Mouse (Mus musculus) Patski (cell line): ENCODE data around the gene Cenph. TPM values are rescaled to one million over a fixed set of nuclear protein-coding genes. Genes with fewer than 3 reads are reported as not detected.
"Not testable (repeated sequence)": the region's sequence is repeated elsewhere in the genome, so short reads cannot be mapped to it uniquely, and the experiment has no call there.

Experiments used
- ATAC-seq: fragments of 100-300 bp; one replicate; pipeline ENCODE4 v1.8.0; 2021
- CTCF ChIA-PET: fragments of 350-600 bp; sonication (Branson Sonifier 250); formaldehyde crosslinking; loops from one replicate; lab custom pipeline; 2022; ENCODE audit warnings: inconsistent platforms; lab: Charles Lee
- POLR2A ChIA-PET: fragments of 350-600 bp; sonication (Branson Sonifier 250); formaldehyde crosslinking; loops from one replicate; lab custom pipeline; 2022; ENCODE audit warnings: antibody characterized with exemption, inconsistent platforms; lab: Charles Lee
- DNase-seq: peaks from one replicate; pipeline ENCODE4 v3.0.0-alpha.2; 2011; ENCODE audit warnings: low read depth, low spot score
- H3K27me3 ChIP-seq: fragments of 371-371 bp; one replicate; pipeline ENCODE4 v1.5.1; 2021
- CTCF ChIP-seq: fragments of 100-300 bp; IDR thresholded peaks from one replicate; pipeline ENCODE4 v1.5.1; 2021
- in situ Hi-C: fragments of 300-500 bp; cut with MboI; formaldehyde crosslinking; loops from 3 replicates; pipeline ENCODE4 v1.11.1; 2018; ENCODE audit warnings: low pct_unique_long_range_greater_than_20kb, mixed read lengths
- polyA plus RNA-seq: library from polyadenylated mRNA; unstranded; gene quantifications from one replicate; pipeline ENCODE4 v1.2.3, GENCODE M21; 2021

Cenph gene
- polyA plus RNA-seq, 1 experiment from 2014 or later = 14.3 TPM

DNA sequence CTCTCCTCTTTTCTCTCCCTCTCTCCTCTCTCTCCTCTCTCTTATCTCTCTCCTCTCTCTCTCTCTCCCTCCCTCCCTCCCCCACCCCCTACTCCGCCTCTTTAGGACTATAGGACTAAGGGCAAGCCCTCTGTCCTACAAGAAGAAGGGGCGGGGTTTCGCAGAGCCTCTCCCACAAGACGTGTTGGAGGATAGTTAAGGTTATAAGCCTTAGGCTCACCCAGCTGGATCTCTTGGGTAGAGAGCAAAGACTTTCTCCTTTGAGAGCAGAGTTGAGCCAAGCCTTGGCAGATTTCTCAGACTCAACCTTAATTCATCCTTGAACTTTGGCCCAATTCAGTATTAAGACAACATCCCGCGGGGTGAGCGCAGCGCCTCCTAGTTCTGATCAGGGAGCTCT is 27.1 kb downstream of the Cenph start:
- TF ChIP-seq CTCF = no peak
- no peak for DNase-seq
- in situ Hi-C loops = no loop called here
- CTCF ChIA-PET = no interaction called here
- ATAC-seq = no peak
- H3K27me3 ChIP-seq = no peaks in the 10 kb centered on the region
- POLR2A ChIA-PET = no interaction called here

DNA sequence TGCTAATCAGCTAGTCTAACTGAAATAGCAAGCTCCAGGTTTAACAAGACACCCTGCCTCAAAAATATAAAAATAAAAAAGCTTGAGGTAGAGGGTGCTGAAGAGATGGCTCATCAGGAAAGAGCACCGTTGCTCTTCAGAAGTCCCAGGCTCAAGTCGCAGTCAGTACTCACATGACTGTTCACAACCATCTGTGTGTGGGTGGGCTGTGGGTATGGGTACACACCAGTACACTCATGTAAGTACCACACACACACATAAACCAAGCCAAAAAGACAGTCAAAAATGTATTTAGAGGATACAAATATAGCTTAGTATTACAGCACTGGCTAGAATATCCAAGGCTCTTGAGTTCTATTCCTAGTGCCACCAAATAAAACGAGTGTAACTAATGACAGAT is 29.6 kb downstream of the Cenph start:
- no peak for TF ChIP-seq CTCF
- no peaks in the 10 kb centered on the region for H3K27me3 ChIP-seq
- POLR2A ChIA-PET = no interaction called here
- CTCF ChIA-PET = interaction anchor here (0.6 to 1.8 kb wide), 2 partner anchors 16 to 85 kb away, joined by 3 to 4 read pairs; no protein-coding TSS in a partner anchor
- in situ Hi-C loops = no loop called here
- no peak for DNase-seq
- no peak for ATAC-seq

- ChIA-PET CTCF (interaction anchor here (1.0 to 1.6 kb wide), 3 partner anchors 9 to 24 kb away, joined by 3 to 7 read pairs (median 3); no protein-coding TSS in a partner anchor), POLR2A (interaction anchor here (0.7 to 1.1 kb wide), 4 partner anchors 11 to 42 kb away, joined by 3 to 5 read pairs (median 4); partner anchors contain the start of genes Ccnb1 and Cenph)
- in situ Hi-C loops = no loop called here
- DNase-seq = peak; percentile 74
- peak; percentile 98 for ATAC-seq
- H3K27me3 ChIP-seq = no peaks in the 10 kb centered on the region
- no peak for TF ChIP-seq CTCF
Measured at GRCm38 (mm10) chr13:100744036-100744744, 31.5 kb downstream of the Cenph start, which contains the start of gene Mrps36. Gene Mrps36 (minus strand): TSS chr13:100744659.

DNA sequence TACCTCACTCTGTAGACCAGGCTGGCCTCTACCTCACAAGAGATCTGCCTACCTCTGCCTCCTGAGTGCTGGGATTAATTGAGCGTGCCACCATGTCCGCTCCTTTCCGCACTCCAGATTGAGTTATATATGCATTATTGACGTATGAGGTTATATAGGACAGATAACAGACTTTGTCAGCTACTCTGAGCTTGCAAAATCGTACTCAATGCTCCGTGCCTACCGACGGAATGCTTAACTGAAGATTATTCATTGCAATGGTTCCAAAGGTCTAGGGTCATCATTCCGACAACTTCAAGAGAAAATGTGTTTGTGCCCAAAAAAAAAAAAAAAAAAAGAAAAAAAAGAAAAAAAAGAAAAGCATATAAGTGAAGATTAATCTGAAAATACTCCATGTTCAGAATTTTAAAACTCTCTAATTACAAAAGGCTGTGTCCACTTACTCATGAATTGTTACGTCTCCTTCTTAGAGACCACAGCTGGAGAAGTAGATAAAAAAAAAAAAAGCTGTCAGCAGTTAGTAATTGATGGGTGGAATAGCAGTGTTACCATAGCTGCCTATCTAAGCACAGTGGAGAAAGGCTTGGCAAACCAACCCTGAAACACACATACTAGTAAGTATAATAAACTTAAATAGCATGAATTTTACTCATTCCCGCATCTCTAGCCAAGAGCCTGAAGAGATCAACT is 32.2 kb downstream of the Cenph start:
- TF ChIP-seq CTCF = no peak
- in situ Hi-C loops = no loop called here
- DNase-seq = peak; percentile 65

DNA sequence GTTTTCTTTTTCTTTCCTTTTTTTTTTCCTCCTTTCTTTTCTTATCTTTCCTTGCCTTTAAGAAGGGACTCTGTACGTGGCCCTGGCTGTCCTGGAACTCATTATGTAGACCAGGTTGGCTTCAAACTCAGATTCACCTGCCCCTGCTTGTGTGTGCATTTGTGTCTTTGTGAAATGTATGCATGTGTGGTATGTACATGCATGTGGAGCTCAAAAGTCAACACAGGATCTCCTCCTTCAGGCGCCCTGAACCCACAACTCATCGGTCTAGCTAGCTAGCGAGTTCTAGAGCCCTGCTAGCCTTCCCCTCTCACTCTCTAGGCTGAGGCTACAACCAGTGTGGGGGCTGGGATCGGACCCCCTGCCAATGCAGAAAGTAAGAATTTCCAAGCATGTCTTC is 32.9 kb downstream of the Cenph start:
- no peak for TF ChIP-seq CTCF
- ATAC-seq (no peak), DNase-seq (no peak)

More for the DNA sequence above, 32.2 kb downstream of the Cenph start:
- H3K27me3 ChIP-seq = no peaks in the 10 kb centered on the region
- ATAC-seq = peak; percentile 13
- ChIA-PET CTCF (interaction anchor here (1.3 to 1.6 kb wide), 2 partner anchors 8 to 21 kb away, joined by 3 to 7 read pairs; no protein-coding TSS in a partner anchor), POLR2A (interaction anchor here (0.7 to 1.1 kb wide), 4 partner anchors 12 to 42 kb away, joined by 3 to 5 read pairs (median 4); partner anchors contain the start of genes Ccnb1 and Cenph)

DNA sequence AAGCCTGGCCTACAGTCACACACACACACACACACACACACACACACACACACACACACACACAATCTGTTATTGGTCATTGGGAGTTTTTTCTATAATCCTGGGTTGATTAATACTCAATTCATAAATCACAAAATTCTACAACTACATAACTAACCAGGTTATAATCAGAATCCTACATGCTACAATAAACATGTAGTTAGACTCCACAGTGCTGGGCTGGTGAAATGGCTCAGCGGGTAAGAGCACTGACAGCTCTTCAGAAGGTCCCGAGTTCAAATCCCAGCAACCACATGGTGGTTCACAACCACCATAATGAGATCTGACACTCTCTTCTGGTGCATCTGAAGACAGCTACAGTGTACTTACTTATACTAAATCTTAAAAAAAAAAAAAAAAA is 42.9 kb downstream of the Cenph start:
- in situ Hi-C loops = no loop called here

More for the DNA sequence above, 32.9 kb downstream of the Cenph start:
- ChIA-PET CTCF (no interaction called here), POLR2A (interaction anchor here (1.1 kb wide), 1 partner anchor 33 kb away, joined by 3 read pairs; the partner anchor contains the start of gene Cenph)
- in situ Hi-C loops = no loop called here
- no peaks in the 10 kb centered on the region for H3K27me3 ChIP-seq

DNA sequence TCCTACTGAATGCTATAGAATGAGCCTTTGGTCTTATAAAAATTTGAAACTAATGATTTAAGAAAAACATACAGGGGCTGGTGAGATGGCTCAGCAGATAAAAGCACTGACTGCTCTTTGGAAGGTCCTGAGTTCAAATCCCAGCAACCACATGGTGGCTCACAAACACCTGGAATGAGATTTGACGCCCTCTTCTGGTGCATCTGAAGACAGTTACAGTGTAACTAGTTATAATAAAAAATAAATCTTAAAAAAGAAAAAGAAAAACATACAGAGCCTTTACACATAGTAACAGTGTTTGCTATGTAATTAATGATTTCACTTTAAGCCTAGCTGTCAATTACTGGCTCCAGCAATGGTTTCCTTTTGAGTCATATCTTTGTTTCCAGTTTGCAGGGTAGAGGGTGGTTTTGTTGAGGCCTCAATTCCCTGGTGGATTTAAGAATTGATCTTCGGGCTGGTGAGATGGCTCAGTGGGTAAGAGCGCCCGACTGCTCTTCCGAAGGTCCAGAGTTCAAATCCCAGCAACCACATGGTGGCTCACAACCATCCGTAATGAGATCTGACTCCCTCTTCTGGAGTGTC is 44.1 kb downstream of the Cenph start:
- POLR2A ChIA-PET = interaction anchor here (1.1 kb wide), 1 partner anchor 41 kb away, joined by 3 read pairs; no protein-coding TSS in a partner anchor

More for the DNA sequence above, 42.9 kb downstream of the Cenph start:
- no peaks in the 10 kb centered on the region for H3K27me3 ChIP-seq
- ChIA-PET POLR2A (interaction anchor here (0.6 kb wide), 1 partner anchor 8 kb away, joined by 3 read pairs; no protein-coding TSS in a partner anchor), CTCF (no interaction called here)
- TF ChIP-seq CTCF = no peak
- no peak for DNase-seq
- ATAC-seq = no peak

GRCm38 (mm10) chr13:100730861-100731176 is 44.9 kb downstream of the Cenph start, which contains the start of gene Cdk7:
Gene Cdk7 (minus strand): TSS chr13:100730939.
- in situ Hi-C loops = no loop called here
- peak; percentile 73 for DNase-seq
- POLR2A ChIA-PET = interaction anchor here (1.1 kb wide), 1 partner anchor 40 kb away, joined by 3 read pairs; no protein-coding TSS in a partner anchor

More for the DNA sequence above, 44.1 kb downstream of the Cenph start:
- DNase-seq, CTCF ChIA-PET, in situ Hi-C loops, H3K27me3 ChIP-seq, ATAC-seq: not testable (repeated sequence)

GRCm38 (mm10) chr13:100730153-100730860 is 45.4 kb downstream of the Cenph start:
- ChIA-PET POLR2A (interaction anchor here (1.1 kb wide), 1 partner anchor 40 kb away, joined by 3 read pairs; no protein-coding TSS in a partner anchor), CTCF (no interaction called here)
- H3K27me3 ChIP-seq = no peaks in the 10 kb centered on the region
- TF ChIP-seq CTCF = no peak
- in situ Hi-C loops = no loop called here
- ATAC-seq (no peak), DNase-seq (peak; percentile 6)

More at GRCm38 (mm10) chr13:100730861-100731176, 44.9 kb downstream of the Cenph start, which contains the start of gene Cdk7:
- ATAC-seq = peak; percentile 97
- TF ChIP-seq CTCF = no peak
- no peaks in the 10 kb centered on the region for H3K27me3 ChIP-seq
- CTCF ChIA-PET = no interaction called here

DNA sequence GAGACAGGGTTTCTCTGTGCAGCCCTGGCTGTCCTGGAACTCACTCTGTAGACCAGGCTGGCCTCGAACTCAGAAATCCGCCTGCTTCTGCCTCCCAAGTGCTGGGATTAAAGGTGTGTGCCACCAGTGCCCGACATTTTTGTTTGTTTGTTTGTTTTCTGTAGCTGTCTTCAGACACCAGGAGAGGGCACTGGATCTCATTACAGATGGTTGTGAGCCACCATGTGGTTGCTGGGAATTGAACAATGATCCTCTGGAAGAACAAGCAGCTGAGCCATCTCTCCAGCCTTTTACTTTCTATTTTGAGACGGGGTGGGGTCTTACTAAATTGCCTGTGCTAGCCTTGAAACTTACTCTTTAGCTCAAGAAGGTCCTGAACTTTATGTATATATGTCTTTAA is 47.2 kb downstream of the Cenph start:
- H3K27me3 ChIP-seq, POLR2A ChIA-PET, in situ Hi-C loops, ATAC-seq, DNase-seq, CTCF ChIA-PET: not testable (repeated sequence)
